Mouse (Mus musculus): Measurements from ENCODE around the gene Omg. TPM values are rescaled to one million over a fixed set of nuclear protein-coding genes. Genes with fewer than 3 reads are reported as not detected.

Gene Omg
- total RNA-seq (2012; rRNA removed) = 0.09 and 0.37 TPM in 2 replicates

DNA sequence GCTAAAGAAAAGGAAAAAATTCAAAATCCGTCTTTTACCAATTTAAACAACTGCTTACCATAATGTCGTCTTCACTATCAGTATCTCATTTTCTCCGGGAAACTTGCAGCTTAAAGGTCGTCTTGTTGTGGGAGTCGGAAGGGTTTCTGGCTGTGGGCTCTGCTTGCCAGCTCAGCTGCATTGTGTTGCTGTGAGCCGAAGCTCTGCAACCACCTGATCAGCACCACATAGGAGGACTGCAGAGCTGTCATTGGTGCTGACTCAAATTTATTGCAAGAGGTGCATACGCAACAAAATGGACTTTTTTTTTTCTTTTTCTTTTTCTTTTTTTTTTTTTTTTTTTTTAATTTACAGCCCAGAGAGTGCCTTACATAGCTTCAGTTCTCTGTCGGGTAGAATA, at the start of gene Omg:
TSS of gene Omg (minus strand) at position 240 of the 400 bp plus-strand sequence.
- no peak for TF ChIP-seq ZC3H11A (IDR thresholded peaks at IDR 0.05; ENCODE audit: borderline replicate concordance, low read depth, low read length)
- TF ChIP-seq CHD2 (IDR thresholded peaks at IDR 0.05; ENCODE audit: low read depth, low read length) = no peak
- TF ChIP-seq MAFK (IDR thresholded peaks at IDR 0.05; ENCODE audit: insufficient read depth, low read depth, low read length) = 0 out of 2 replicates have a peak, but pooled peaks have one; percentile 39
- TF ChIP-seq ZNF384 (IDR thresholded peaks at IDR 0.05; ENCODE audit: low read depth, low read length) = peak; percentile 61; the same call in 1 of the 2 replicates
- TF ChIP-seq HCFC1 (IDR thresholded peaks at IDR 0.05; ENCODE audit: borderline replicate concordance, insufficient read depth, low read length) = no peak
- in situ Hi-C loops (cut with MboI; ENCODE audit: low sequenced_read_pairs in 2 of 2, unreplicated experiment in 2 of 2) = no loop called here
- H3K27ac ChIP-seq (ENCODE audit: insufficient read depth, low read depth, low read length, poor library complexity, severe bottlenecking) = no peak within 1 kb of the TSS

DNA sequence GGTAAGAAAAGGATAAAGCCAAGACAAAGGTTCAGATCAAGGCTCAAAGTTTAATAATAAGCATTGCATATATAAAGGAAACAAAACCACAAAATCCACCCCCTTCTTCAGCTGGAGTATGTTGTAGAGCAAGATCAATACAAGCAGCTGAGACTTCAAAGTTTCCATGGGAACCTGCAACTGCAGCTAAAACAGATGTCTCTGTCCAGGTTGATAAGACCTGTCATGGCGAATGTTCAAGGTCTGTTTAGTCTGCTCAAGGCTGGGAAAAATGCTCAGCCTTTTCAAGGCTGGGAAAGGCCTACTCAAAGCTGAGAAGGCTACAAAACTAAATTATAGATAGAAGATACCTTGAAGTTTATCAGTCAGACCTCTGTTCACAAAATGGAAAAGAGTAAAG, 48.7 kb upstream of the Omg start:
- TF ChIP-seq HCFC1 (IDR thresholded peaks at IDR 0.05; ENCODE audit: borderline replicate concordance, insufficient read depth, low read length) (no peak), MAFK (IDR thresholded peaks at IDR 0.05; ENCODE audit: insufficient read depth, low read depth, low read length) (no peak), ZNF384 (IDR thresholded peaks at IDR 0.05; ENCODE audit: low read depth, low read length) (no peak)
- in situ Hi-C loops (cut with MboI; ENCODE audit: low sequenced_read_pairs in 2 of 2, unreplicated experiment in 2 of 2) = no loop called here
- Histone ChIP-seq H3K9ac (ENCODE audit: insufficient read depth, low read depth, low read length, poor library complexity, severe bottlenecking) (no peak overlapping the region), H3K4me1 (ENCODE audit: control insufficient read depth in 2 of 2, insufficient read depth in 2 of 2, low read length in 2 of 2, poor library complexity in 1 of 2) (no peaks in the 10 kb centered on the region), H3K27ac (ENCODE audit: insufficient read depth, low read depth, low read length, poor library complexity, severe bottlenecking) (no peak overlapping the region), H3K36me3 (ENCODE audit: control insufficient read depth, insufficient read depth, low read length, poor library complexity, severe bottlenecking) (no peaks in the 10 kb centered on the region), H3K4me3 (ENCODE audit: insufficient read depth in 1 of 2, low read depth in 1 of 2, low read length in 2 of 2, poor library complexity in 1 of 2, severe bottlenecking in 1 of 2) (no peak overlapping the region), H3K9me3 (ENCODE audit: control insufficient read depth, insufficient read depth, low read depth, low read length) (no peaks in the 10 kb centered on the region)
- DNase-seq (ENCODE audit: low read depth, low spot score) = no peak

More for the DNA sequence above, at the start of gene Omg:
- H3K9me3 ChIP-seq (ENCODE audit: control insufficient read depth, insufficient read depth, low read depth, low read length) = no peaks in the 10 kb centered on the region
- no peak within 1 kb of the TSS for H3K9ac ChIP-seq (ENCODE audit: insufficient read depth, low read depth, low read length, poor library complexity, severe bottlenecking)
- no peaks in the 10 kb centered on the region for H3K36me3 ChIP-seq (ENCODE audit: control insufficient read depth, insufficient read depth, low read length, poor library complexity, severe bottlenecking)
- no peak for DNase-seq (ENCODE audit: low read depth, low spot score)
- H3K4me1 ChIP-seq (ENCODE audit: control insufficient read depth in 2 of 2, insufficient read depth in 2 of 2, low read length in 2 of 2, poor library complexity in 1 of 2) = no peaks in the 10 kb centered on the region
- no peak within 1 kb of the TSS for H3K4me3 ChIP-seq (ENCODE audit: insufficient read depth in 1 of 2, low read depth in 1 of 2, low read length in 2 of 2, poor library complexity in 1 of 2, severe bottlenecking in 1 of 2)

DNA sequence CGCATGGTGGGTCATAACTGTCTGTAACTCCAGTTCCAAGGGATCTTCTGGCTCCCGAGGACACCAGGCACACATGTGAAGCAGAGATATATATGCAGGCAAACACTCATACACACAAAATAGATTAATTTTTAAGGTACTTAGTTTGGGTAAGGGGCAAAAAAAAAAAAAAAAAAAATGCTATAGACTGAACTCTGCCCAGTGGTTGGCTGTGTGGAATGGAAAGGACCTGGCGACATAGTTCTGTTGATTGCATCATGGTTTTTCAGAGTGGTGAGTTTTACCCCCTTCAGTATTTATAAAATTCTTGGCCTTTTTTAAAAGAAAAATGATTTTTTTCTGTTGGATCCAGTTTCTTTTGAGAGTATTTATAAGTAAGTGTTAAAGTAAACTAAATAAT, 32.4 kb upstream of the Omg start:
- no peak overlapping the region for H3K4me3 ChIP-seq (ENCODE audit: insufficient read depth in 1 of 2, low read depth in 1 of 2, low read length in 2 of 2, poor library complexity in 1 of 2, severe bottlenecking in 1 of 2)
- no peaks in the 10 kb centered on the region for H3K9me3 ChIP-seq (ENCODE audit: control insufficient read depth, insufficient read depth, low read depth, low read length)
- H3K27ac ChIP-seq (ENCODE audit: insufficient read depth, low read depth, low read length, poor library complexity, severe bottlenecking) = no peak overlapping the region
- no peak for TF ChIP-seq CHD2 (IDR thresholded peaks at IDR 0.05; ENCODE audit: low read depth, low read length)
- no peak for TF ChIP-seq ZNF384 (IDR thresholded peaks at IDR 0.05; ENCODE audit: low read depth, low read length)
- TF ChIP-seq MAFK (IDR thresholded peaks at IDR 0.05; ENCODE audit: insufficient read depth, low read depth, low read length) = no peak
- TF ChIP-seq ZC3H11A (IDR thresholded peaks at IDR 0.05; ENCODE audit: borderline replicate concordance, low read depth, low read length) = no peak
- no peak for TF ChIP-seq HCFC1 (IDR thresholded peaks at IDR 0.05; ENCODE audit: borderline replicate concordance, insufficient read depth, low read length)
- no peak overlapping the region for H3K9ac ChIP-seq (ENCODE audit: insufficient read depth, low read depth, low read length, poor library complexity, severe bottlenecking)
- peaks cover 3% of the 10 kb centered on the region; the same call in 1 of the 2 replicates for H3K36me3 ChIP-seq (ENCODE audit: control insufficient read depth, insufficient read depth, low read length, poor library complexity, severe bottlenecking)
- no peaks in the 10 kb centered on the region for H3K4me1 ChIP-seq (ENCODE audit: control insufficient read depth in 2 of 2, insufficient read depth in 2 of 2, low read length in 2 of 2, poor library complexity in 1 of 2)
- DNase-seq (ENCODE audit: low read depth, low spot score) = no peak
- in situ Hi-C loops (cut with MboI; ENCODE audit: low sequenced_read_pairs in 2 of 2, unreplicated experiment in 2 of 2) = no loop called here

DNA sequence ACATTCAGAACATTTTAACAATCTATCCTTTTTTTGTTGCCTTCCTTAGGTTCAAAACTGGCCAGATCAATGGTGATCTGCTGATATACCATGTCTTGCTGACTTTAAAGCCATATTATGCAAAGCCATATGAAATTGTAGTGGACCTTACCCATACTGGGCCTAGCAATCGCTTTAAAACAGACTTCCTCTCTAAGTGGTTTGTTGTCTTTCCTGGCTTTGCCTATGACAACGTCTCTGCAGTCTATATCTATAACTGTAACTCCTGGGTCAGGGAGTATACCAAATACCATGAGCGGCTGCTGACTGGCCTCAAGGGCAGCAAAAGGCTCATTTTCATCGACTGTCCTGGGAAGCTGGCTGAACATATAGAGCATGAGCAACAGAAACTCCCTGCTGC, 31.7 kb upstream of the Omg start:
- DNase-seq (ENCODE audit: low read depth, low spot score) = no peak
- Histone ChIP-seq H3K9me3 (ENCODE audit: control insufficient read depth, insufficient read depth, low read depth, low read length) (no peaks in the 10 kb centered on the region), H3K36me3 (ENCODE audit: control insufficient read depth, insufficient read depth, low read length, poor library complexity, severe bottlenecking) (peaks cover 3% of the 10 kb centered on the region; the same call in 1 of the 2 replicates), H3K9ac (ENCODE audit: insufficient read depth, low read depth, low read length, poor library complexity, severe bottlenecking) (no peak overlapping the region), H3K27ac (ENCODE audit: insufficient read depth, low read depth, low read length, poor library complexity, severe bottlenecking) (no peak overlapping the region), H3K4me3 (ENCODE audit: insufficient read depth in 1 of 2, low read depth in 1 of 2, low read length in 2 of 2, poor library complexity in 1 of 2, severe bottlenecking in 1 of 2) (no peak overlapping the region), H3K4me1 (ENCODE audit: control insufficient read depth in 2 of 2, insufficient read depth in 2 of 2, low read length in 2 of 2, poor library complexity in 1 of 2) (no peaks in the 10 kb centered on the region)
- TF ChIP-seq MAFK (IDR thresholded peaks at IDR 0.05; ENCODE audit: insufficient read depth, low read depth, low read length) (no peak), CHD2 (IDR thresholded peaks at IDR 0.05; ENCODE audit: low read depth, low read length) (no peak), ZC3H11A (IDR thresholded peaks at IDR 0.05; ENCODE audit: borderline replicate concordance, low read depth, low read length) (no peak), ZNF384 (IDR thresholded peaks at IDR 0.05; ENCODE audit: low read depth, low read length) (no peak), HCFC1 (IDR thresholded peaks at IDR 0.05; ENCODE audit: borderline replicate concordance, insufficient read depth, low read length) (no peak)
- in situ Hi-C loops (cut with MboI; ENCODE audit: low sequenced_read_pairs in 2 of 2, unreplicated experiment in 2 of 2) = no loop called here
